Mouse (Mus musculus) activated CD4-positive, CD25-positive, alpha-beta regulatory T cell (primary cell): ENCODE measurements around the gene N6amt1. TPM values are rescaled to one million over a fixed set of nuclear protein-coding genes. Genes with fewer than 3 reads are reported as not detected.

Experiments used
- polyA plus RNA-seq, 2 experiments: library from polyadenylated mRNA; unstranded; fragments of 100-300 nt; shearing (Covaris generic); gene quantifications; one replicate each; pipeline ENCODE4 v1.2.1; 2017

Gene N6amt1
- polyA plus RNA-seq = 10 to 100 TPM; 10.6 to 19.7 TPM

GRCm38 (mm10) chr16:87354075-87354583, at the start of gene N6amt1:
TSS of gene N6amt1 (plus strand) at chr16:87354185.

Other genes starting within 250 kb of the N6amt1 start
- 10 to 100 TPM; 32.5 to 44.9 TPM for gene Ltn1, start 78.4 kb downstream of the N6amt1 start, polyA plus RNA-seq
- gene Rwdd2b, start 86.4 kb downstream of the N6amt1 start, polyA plus RNA-seq = 10 to 100 TPM; 15.0 to 16.2 TPM
- 10 to 100 TPM; 57.0 to 75.9 TPM for gene Usp16, start 100.5 kb downstream of the N6amt1 start, polyA plus RNA-seq
- gene Cct8, start 141.7 kb downstream of the N6amt1 start, polyA plus RNA-seq = 100 to 1,000 TPM; 336 to 418 TPM
- not detected for gene Map3k7cl, start 199.1 kb downstream of the N6amt1 start, polyA plus RNA-seq